Mouse (Mus musculus): ENCODE results near the gene Ttc7.

Gene Ttc7

DNA sequence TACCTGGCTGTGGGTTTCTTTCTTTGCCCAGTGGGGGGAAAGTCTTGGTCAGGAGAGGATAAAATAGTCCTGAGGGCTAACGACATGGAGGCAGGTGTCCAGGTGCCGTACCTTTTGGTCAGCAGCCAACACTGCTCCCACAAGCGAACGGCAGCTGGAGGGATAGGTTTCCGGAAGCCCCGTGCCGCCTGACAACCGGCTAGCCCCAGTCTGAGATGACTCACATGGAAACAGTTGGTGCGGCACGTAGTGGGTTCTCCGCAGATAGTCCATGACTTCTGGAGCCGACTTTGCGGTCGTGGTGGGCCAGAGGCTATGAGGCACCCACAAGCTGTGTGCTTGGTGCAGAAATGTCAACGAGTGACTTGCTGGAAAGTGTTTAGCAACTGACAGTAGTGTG is 81.4 kb downstream of the Ttc7 start:
- no peak for DNase-seq (ENCODE audit: extremely low read depth, low read depth)

DNA sequence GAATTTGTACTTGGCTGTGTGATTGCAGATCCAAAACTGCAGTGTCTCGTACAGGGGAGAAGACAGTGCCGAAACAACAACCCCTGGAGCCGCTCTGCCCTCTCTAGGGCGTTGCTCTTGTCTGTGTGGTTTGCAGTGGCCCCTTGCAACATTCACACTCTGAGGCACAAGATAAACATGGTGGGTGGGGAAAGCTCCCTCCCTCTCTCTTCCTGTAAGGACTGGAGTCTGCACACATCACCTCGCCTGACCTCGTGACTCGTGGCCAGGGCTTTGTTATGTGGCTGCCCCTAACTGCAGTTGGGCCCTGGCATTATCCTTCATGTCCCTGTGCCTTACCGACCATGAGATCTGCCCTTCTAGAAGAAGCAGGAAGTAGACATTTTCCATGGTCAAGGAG is 82.6 kb downstream of the Ttc7 start:
- no peak for DNase-seq (ENCODE audit: extremely low read depth, low read depth)

DNA sequence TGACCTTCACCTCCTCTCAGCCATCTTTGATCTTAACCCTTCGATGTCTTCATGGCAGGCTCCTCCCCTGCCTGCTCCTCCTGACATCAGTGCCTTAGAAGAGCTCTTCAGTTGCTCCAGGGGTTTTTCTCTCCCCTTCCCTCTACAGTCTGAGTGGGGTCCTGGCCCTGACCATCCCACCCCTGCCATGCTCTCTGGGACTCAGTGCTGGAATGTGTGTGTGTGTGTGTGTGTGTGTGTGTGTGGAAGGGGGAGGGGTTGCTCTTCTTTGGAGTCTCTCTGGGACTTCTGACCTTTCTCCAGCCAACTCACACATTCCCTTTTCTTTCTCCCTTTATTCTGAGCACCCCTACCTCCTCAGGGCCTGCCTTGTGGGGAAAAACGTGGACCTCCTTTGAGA is 83.8 kb downstream of the Ttc7 start:
- no peak for DNase-seq (ENCODE audit: extremely low read depth, low read depth)

DNA sequence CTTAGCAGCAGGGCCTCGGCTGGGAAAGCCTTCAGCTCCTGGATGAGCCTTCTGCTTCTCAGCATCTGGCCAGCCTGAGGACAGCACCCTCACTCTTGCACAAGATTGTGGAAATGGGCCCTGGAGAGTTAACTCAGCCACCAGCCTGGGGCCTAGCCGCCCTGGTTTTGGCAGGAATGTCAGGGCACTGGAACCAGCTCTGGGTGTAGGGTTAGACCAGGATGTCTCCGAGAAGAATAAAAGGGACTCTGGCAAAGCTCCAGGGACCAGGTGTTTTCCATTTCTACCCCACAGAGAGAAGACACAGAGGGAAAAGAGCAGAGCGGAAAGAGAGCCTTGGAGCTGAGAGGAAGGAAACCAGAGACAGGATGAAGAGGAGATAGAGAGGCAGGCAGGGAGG is 84.5 kb downstream of the Ttc7 start:
- no peak for DNase-seq (ENCODE audit: extremely low read depth, low read depth)

DNA sequence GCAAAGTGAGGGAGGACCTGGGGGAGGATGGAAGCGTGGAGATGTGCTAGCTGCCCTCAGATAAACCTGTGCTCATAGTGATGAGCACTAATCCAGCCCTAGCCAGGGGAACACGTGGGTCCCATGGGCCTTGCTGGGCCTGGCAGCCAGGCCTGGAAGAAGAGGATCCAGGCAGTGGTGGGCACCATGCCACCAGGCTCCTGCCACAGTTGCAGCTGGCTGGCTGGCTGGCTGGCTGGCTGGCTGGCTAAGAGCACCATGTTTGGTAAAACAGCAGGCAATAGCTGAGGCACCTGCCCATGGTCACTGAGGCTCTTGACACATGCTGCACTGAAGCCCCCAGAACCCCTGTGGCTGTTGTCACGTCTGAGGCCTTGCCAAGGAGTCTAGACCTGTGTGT is 85.0 kb downstream of the Ttc7 start:
- no peak for DNase-seq (ENCODE audit: extremely low read depth, low read depth)

DNA sequence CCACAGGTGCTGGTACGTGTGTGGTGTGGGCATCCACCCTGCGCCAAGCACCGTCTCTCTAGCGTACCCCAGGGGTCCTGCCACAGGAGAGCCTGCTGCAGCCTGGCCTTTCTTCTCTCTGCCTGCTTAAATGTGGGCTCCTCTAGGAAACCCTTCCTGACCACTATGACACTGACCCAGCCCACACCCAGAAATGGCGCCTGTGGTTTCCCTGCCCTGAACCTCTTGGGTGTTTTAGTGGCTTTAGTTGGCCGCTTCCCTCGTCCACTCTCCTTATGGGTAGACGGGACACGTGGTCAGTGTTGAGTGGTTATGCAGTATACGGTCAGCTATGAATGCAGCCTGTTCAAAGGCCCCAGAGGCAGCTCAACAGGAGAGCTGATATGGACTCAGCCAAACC is 85.8 kb downstream of the Ttc7 start:
- no peak for DNase-seq (ENCODE audit: extremely low read depth, low read depth)

DNA sequence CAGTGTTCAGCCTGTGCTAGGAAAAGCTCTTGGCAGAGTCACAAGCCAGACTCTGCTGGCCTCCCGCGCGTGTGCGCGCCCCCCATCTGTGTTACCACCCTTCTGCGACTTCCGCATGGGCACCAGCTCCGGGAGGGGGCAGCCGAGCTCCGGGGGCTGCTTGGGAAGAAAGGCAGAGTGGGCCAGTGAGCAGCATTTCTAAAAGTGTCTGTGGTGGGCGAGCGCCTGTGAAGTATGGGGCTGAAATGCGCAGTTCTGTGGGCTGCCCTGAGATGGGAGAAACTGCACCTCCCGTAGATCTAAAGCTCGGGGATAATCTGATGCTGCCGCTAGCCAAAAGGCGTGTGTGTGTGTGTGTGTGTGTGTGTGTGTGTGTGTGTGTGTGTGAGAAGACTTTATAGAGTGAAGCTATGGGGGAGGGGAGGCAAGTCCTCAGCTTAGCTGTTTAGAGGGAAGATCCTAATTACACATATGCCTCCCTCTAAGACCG is 86.6 kb downstream of the Ttc7 start:
- no peak for DNase-seq (ENCODE audit: extremely low read depth, low read depth)

DNA sequence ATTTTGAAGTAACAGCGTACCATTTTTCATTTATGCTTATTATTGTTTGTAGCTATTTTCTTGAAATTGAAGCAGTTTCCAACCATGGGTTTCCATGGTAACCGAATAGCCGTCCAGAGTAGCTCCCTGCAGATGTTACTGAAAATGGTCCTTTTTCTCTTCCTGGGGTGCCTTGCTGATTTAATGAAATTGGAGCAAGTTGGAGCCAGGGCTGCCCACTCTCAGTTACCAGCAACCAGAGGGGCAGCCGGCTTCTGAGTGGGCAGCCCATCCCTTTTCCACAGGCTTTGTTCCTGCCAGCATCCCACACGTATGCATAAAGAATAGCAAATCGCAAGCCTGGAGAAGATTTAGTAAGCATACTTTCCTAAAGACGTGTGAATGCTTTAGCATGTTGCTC is 89.5 kb downstream of the Ttc7 start:
- no peak for DNase-seq (ENCODE audit: extremely low read depth, low read depth)

DNA sequence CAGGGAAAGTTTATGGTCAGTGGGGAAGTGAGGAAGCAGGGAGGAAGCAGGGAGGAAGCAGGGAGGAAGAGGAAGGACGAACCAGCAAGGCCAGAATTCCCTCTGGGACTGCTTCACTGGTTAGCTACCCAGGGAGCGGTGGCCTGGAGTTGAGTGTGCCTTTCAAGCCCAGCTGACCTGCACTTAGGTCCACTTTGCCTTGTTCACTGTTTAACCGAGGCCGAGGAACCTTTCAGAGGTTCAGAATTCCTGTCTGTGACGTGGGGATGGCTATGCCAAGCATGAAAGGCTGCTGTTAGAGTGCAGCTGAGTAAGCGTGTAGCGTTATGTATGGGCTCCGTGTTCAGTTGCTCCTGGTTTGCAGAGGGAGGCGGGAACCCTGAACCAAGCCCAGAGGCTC is 90.6 kb downstream of the Ttc7 start:
- no peak for DNase-seq (ENCODE audit: extremely low read depth, low read depth)

DNA sequence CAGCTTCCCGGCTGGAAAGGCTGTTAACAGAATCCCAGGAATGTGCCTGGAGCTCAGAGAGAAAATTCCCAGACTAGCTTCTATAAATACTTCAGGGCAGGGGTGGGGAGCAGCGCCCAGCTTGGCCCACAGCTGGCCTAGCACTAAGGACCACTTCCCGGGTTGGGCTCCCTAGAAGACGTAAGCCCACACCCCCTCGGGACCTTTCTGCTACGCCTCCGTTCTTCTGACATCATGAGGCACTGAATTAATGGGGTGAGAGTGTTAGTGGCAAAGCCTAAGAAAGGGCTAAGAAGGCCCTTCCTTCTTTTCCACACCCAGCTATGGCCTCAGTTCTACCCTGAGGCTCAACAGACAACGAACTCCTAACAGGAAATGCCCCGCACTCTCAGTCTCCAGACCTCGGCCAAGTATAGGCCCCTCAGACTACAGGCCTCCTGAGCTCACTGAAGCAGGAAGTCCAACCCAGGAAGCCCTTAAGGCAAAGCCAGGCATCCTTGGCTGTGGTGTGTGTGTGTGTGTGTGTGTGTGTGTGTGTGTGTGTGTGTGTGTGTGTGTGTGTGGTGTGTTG is 93.3 kb downstream of the Ttc7 start:
- DNase-seq (ENCODE audit: extremely low read depth, low read depth), result no peak

DNA sequence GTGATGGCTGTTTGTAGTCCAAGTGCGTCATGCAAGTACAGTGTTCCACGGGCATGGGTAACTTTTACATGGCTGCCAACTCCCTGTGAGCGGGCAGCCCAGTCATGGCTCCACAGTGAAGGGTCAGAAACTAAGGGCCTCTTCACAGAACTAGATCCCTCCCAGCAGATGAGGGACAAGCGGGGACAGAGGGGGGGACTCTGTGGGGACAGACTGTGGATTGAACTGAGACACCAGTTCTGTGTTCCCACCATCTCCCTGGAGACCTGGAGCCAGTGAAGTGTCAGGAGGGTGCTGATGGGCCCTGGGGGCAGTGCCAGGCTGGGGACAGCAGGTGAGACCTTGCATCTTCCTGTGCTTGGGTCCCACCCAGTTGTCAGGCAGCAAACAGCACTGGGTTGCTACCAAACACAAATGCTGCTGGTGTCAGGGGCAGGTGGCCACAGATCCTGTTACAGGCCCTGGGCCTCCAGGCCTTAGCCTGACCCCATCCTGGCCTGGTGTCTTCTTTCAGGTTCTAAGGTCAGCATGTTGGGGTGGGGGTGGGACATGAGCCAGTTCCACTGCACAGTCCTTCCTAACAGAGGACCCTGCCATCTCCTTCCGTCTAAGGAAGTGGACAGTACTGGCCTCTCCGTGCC is 94.3 kb downstream of the Ttc7 start:
- no peak for DNase-seq (ENCODE audit: extremely low read depth, low read depth)

DNA sequence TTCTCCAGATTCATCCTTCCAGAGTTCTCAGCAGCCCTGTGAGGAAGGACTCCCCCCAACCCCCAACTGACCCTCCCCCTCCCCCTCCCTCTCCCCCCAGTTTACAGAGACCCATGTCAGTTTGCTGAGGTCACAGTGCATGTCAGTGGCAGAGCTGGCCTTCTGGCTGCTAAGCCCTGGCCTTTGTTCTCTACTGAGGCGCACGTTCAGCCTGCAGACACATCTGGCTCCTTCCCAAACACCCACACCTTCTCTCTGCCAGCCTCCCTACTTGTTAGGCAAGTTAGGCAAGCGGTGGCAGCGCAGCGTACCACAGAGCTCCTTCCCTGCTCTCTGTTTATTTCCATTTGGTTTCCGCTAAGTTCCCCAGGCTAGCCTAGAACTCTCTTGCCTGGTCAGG is 94.8 kb downstream of the Ttc7 start:
- DNase-seq (ENCODE audit: extremely low read depth, low read depth), result no peak

DNA sequence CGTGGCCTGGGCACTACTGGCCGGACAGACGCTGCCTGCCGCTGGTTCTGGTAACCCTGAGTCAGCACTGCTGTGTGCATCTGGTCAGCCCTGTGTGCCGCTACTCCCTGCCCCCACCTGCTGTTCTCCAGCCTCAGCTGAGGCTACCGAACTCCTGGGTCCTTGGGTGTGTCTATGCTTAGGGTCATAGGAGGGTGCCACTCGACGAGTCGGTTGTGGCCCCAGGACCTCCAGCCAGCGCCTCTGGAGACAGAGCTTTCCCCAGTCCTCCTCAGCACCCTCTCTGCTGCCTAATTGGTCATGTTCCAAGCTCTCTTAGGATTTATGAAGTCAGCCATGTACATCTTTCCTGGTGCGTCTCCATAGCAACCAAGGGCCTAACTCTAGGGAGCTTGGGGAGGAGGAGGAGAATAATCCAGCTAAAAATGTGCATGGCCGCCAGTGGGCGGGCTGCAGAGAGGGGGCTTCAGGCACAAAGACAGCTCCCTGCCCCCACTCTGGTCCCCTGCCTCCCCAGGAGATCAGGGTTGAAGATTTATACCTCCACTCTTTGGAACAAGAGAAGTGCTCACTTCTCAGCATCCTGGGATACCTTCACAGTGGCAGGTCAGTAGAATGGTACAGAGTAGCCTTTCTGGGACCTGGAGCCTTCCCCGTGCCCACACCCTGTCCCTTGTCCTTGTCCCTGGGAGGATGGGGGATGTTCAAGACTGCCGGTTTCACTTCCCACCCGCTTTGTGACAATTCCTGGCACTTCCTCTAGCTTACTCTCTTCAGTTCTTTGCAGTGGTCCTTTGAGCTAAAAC is 95.9 kb downstream of the Ttc7 start:
- DNase-seq (ENCODE audit: extremely low read depth, low read depth), result no peak

DNA sequence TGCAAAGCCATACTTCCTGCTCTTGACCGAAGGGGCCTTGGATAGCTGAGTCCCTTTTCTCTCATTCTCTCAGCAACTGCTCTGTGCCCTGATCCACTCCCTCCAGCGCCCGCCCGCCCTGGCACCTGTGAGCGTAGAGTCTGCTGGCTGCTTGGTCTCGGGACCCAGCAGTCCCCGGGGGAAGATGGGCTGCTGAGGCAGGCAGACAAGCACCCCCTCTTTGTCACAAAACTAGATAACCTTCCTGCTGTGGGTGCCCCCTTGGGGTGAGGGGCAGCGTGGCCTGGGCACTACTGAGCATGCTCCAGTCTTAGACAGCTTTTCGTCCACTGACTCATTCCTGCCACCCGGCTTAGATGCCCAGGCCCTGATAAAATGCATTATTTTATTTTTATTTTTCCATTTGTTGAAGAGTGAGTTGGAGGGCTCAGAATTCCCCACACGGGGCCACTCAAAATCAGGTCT is 96.5 kb downstream of the Ttc7 start:
- DNase-seq (ENCODE audit: extremely low read depth, low read depth), result no peak

DNA sequence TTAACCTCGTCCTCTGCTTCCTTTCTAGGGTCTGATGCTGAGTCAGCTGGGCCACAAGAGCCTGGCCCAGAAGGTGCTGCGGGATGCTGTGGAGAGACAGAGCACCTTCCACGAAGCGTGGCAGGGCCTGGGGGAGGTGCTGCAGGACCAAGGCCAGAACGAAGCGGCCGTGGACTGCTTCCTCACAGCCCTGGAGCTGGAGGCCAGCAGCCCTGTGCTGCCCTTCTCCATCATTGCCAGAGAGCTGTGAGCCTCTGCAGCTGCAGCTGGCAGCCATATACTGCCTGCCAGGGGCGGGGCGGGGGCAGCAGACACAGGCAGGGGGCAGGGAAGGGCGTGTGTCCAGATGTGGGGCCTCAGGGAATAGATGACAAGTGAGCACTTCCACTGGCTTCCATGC is 97.1 kb downstream of the Ttc7 start:
- DNase-seq (ENCODE audit: extremely low read depth, low read depth), result no peak

DNA sequence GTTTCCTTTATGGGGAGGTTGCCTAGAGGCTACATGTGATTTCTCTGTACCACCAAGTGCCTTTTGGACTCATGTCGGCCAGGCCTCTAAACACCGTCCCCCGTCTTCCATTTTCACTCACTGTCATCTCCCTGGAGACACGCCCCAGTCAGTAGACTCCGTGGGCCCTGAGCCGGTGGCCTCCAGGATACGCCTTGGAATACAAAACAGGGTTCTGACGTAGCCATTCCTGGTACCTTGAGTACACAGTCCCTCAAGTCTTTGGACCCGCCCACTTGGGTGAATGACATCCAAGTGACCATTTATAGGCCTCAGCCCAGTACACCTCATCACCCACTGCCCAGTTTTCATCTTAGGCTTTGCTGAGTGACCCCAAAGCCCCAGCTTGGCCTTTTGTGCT is 98.0 kb downstream of the Ttc7 start:
- DNase-seq (ENCODE audit: extremely low read depth, low read depth), result no peak

DNA sequence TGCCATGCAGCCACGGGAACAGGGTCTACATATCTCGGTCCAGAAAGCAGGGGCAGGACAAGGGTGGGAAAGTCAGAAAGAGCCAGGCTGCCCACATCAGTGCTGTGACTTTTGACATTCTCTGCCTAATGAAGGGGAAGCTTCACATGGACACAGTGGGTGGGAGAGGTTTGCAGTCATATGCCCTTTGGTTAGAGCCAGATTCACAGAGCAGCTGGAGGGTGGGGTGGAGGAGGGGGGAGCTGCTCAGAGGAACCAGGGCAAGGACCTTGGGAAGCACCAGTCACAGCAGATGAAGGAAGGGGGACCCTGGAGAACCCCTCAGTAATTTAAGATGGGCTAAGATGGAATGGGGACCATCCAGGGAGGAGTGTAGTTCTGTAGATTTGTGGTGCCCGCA is 103.1 kb downstream of the Ttc7 start:
- DNase-seq (ENCODE audit: extremely low read depth, low read depth), result no peak

DNA sequence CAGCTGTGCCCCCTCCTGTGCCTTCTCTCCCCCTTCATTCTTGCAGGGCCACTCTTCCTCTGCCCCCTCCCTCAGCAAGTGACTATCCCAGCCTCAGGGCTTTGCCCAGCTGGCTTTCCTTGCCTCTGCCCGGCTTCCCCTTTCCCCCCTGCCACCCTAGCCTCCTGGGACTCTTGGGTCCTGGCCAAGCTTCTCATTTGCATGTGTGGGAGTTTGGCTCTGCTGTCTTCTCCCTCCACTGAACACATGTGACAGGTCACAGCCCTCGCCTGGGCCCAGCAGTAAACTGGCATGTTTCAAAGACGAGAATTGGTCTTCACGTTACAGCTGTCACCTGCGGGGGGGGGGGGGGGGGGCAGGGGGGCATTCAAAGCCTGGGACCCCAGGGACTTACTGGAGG is 104.4 kb downstream of the Ttc7 start:
- no peak for DNase-seq (ENCODE audit: extremely low read depth, low read depth)

DNA sequence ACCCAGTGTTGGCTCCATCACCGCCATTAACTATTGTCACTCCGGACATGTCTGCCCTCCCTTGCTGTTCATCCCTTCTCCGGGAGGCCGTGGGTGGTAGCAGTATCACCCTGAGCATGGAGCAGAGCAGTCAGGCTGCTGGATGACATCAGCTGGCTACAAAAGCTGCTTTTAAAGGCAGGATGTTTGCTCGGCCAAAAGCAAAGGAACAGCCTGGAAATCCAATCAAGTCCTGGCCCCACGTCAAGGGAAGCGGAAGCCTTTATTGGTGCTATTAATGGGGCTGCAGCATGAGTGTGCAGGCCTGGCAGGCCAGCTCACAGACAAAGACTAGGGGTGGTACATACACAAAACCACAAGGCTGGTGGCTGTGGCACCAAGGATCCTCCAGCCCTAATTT is 108.6 kb downstream of the Ttc7 start:
- no peak for DNase-seq (ENCODE audit: extremely low read depth, low read depth)

DNA sequence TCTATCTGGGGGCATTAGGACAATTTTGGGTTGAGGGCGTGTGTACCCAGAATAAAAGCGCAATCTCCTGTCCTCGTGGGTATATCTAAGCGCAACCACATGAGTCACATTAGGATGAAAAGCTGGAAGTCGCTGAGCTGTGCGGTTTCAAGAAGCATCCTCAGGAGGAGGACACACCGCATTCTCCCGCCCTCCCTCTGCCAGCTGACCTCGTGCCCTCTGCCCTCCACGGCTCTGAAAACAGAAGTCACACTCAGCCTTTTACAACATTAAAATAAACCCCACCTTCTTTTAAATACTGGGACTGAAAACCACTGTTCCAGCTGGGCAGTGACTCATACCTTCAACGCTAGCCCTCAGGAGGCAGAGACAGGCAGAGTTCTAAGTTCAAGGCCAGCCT is 114.4 kb downstream of the Ttc7 start:
- DNase-seq (ENCODE audit: extremely low read depth, low read depth), result no peak

DNA sequence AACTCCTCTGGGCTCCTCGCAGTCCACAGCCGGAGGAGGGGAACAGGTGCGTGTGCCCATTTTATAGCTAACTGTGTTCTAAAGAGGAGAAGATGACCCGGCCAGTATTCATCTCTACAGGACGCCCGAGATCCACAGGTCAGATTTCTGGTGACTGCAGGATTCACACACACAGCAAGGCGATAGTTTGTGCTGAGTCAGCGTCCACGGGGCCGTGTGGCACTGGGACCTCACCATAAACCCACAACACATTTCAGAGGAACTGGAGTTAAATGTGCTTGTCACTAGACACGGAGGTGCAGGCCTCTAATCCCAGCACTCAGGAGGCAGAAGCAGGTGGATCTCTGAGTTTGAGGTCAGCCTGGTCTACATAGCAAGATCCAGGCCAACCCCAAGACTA is 119.8 kb downstream of the Ttc7 start:
- no peak for DNase-seq (ENCODE audit: extremely low read depth, low read depth)

DNA sequence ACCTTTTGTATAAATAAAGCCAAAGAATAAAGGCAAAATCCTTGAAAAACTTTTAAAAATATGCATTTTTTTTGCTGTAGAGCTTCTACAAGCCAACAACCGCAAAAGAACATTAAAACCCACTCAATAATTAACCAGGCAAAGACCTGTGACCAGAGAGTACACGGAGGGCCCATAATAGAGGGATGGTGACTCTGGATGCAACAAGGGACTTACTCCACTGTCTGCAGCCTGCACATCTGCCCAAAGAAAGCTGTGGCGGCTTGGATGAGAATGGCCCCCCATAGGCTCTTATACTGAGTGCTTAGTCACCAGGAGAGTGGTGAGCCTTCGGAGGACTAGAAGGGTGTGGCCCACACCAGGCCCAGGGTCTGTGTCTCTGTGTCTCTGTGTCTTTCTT is 120.8 kb downstream of the Ttc7 start:
- no peak for DNase-seq (ENCODE audit: extremely low read depth, low read depth)

DNA sequence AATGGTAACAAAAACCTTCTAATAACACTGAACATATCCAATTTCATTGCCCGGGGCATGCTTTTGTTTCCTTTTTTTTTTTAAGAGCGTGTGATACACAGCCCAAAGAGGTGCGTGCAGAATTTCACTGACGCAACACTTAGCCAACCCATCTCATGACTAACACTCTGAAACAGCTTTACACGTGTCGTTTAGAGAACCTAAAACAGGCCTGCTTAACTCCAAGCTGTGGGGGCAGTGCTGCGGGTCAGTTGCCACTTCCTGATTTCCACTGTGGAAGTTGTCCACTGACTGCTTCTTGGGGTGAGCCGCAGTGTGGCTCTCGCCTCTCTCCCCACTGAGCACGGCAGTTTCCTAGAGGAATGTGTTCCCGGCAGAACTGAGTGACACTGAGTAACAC is 122.9 kb downstream of the Ttc7 start:
- no peak for DNase-seq (ENCODE audit: extremely low read depth, low read depth)

Data from MEL-GATA-1-ER (cell line).